In genomic region chr6:116044039-116044438, GRCm38 (mm10) we compare ENCODE assay signal across 20 mouse cellular contexts. TPM values are rescaled to one million over a fixed set of nuclear protein-coding genes. Genes with fewer than 3 reads are reported as not detected.
DNase-seq lines count a peak whose midpoint lies in the region; ATAC-seq and TF ChIP-seq lines count a peak whose summit lies in the region.
"Had no signal": no experiment of that assay in that cellular context is flagged by ENCODE, and none has a peak within 500 bp of the region (broad histone marks: within the 10 kb centered on the region; RNA-seq: fewer than 3 reads in every experiment).

No protein-coding gene starts in this region.

- no peaks in the 10 kb centered on the region for H3K36me3 ChIP-seq in heart, embryonic 15.5 days
- H3K36me3 ChIP-seq in lung, embryonic 14.5 days (ENCODE audit: insufficient read depth) = peaks cover 18% of the 10 kb centered on the region; the same call in 1 of the 2 replicates
- H3K36me3 ChIP-seq: lung, embryonic 15.5 days had no signal

- DNase-seq in frontal cortex, adult 2 months (ENCODE audit: extremely low spot score in 1 of 2, low spot score in 1 of 2) = no peak
- no peak for DNase-seq in heart, adult 18-20 months
- peak; percentile 8 for DNase-seq in lung, embryonic 14.5 days
- no peak for DNase-seq in lung, adult 18-20 months
- peak; percentile 44 for DNase-seq in lung, postnatal 36 days
- DNase-seq: adrenal gland, adult 8-10 months; cerebellum, adult 9-10 months; gastrocnemius, postnatal 14 days; kidney, adult 2 months; kidney, postnatal 10 days; left cerebral cortex, postnatal 4 days; right cerebral cortex, adult 18-20 months; thymus, postnatal 14 days had no signal

- 29% methylated on average over 2 of the region's 2 CpGs for WGBS in heart, embryonic 15.5 days
- WGBS in lung, embryonic 14.5 days = 40% methylated on average over 2 of the region's 2 CpGs

- no peak overlapping the region for H3K9ac ChIP-seq in heart, embryonic 15.5 days
- no peak overlapping the region for H3K9ac ChIP-seq in lung, embryonic 14.5 days
- H3K9ac ChIP-seq: forebrain, embryonic 12.5 days; lung, embryonic 15.5 days had no signal

- no peaks in the 10 kb centered on the region for H3K27me3 ChIP-seq in heart, embryonic 15.5 days
- H3K27me3 ChIP-seq in lung, embryonic 14.5 days (ENCODE audit: insufficient read depth, low read length) = no peaks in the 10 kb centered on the region
- H3K27me3 ChIP-seq: forebrain, embryonic 12.5 days; lung, embryonic 15.5 days had no signal

- 0 out of 2 replicates have a peak, but pooled peaks have one; percentile 41 for ATAC-seq in frontal cortex, adult (ENCODE audit: low TSS enrichment)
- ATAC-seq in heart, embryonic 15.5 days (replicated peaks; ENCODE audit: insufficient number of reproducible peaks, insufficient read depth, low FRiP score, low read depth) = no peak
- ATAC-seq in lung, embryonic 14.5 days (ENCODE audit: insufficient read depth) = no peak
- ATAC-seq in megakaryocyte-erythroid progenitor cell, adult 5-6 weeks (replicated peaks; ENCODE audit: low FRiP score, low TSS enrichment, poor library complexity, severe bottlenecking) = no peak
- ATAC-seq: inflammation-experienced regulatory T-cells, adult 6 months had no signal

- H3K4me1 ChIP-seq in heart, embryonic 15.5 days (replicated peaks) = peaks cover 24% of the 10 kb centered on the region
- no peaks in the 10 kb centered on the region for H3K4me1 ChIP-seq in lung, embryonic 14.5 days (ENCODE audit: insufficient read depth)
- H3K4me1 ChIP-seq: lung, embryonic 15.5 days had no signal

- no peak for TF ChIP-seq CTCF in lung, embryonic 14.5 days (IDR thresholded peaks at IDR 0.05; ENCODE audit: low read depth)

- H3K4me3 ChIP-seq in heart, embryonic 15.5 days = no peak overlapping the region
- H3K4me3 ChIP-seq in lung, embryonic 14.5 days (ENCODE audit: low read depth, low read length) = no peak overlapping the region
- H3K4me3 ChIP-seq: forebrain, embryonic 12.5 days; lung, embryonic 15.5 days; midbrain, embryonic 10.5 days had no signal

- H3K4me2 ChIP-seq in heart, embryonic 15.5 days = no peak overlapping the region
- no peak overlapping the region for H3K4me2 ChIP-seq in lung, embryonic 14.5 days
- H3K4me2 ChIP-seq: forebrain, embryonic 12.5 days; lung, embryonic 15.5 days had no signal

- peak overlapping the region; percentile 65 for H3K27ac ChIP-seq in heart, embryonic 15.5 days
- H3K27ac ChIP-seq in lung, embryonic 14.5 days (ENCODE audit: low read depth) = no peak overlapping the region
- H3K27ac ChIP-seq: forebrain, embryonic 12.5 days; lung, embryonic 15.5 days had no signal

- H3K9me3 ChIP-seq in heart, embryonic 15.5 days (replicated peaks) = no peaks in the 10 kb centered on the region
- H3K9me3 ChIP-seq in lung, embryonic 14.5 days (ENCODE audit: low read depth, low read length) = peaks cover 4% of the 10 kb centered on the region; the same call in 1 of the 2 replicates
- H3K9me3 ChIP-seq: lung, embryonic 15.5 days had no signal

RNA-seq across cellular contexts. Expression of gene Plxnd1, which starts 49.2 kb away (rescaled TPM):
- 56.5 and 73.7 TPM in 2 replicates for polyA plus RNA-seq in frontal cortex, adult 2 months (2012; rRNA removed)
- 38.6 and 53.4 TPM in 2 replicates for polyA plus RNA-seq in heart, embryonic 15.5 days (2015; fragmentation: Nextera tagmentation; extraction: Ambion mirVana)
- 10 to 100 TPM; 54.6 to 68.7 TPM for total RNA-seq in heart, adult 18-20 months (2021)
- 81.9 and 84.2 TPM in 2 replicates for polyA plus RNA-seq in lung, embryonic 14.5 days (2014; fragmentation: Nextera tagmentation; extraction: Ambion mirVana)
- total RNA-seq in megakaryocyte-erythroid progenitor cell, adult 5-6 weeks (2014; fragmentation: Nextera tagmentation) = 0.72 and 1.6 TPM in 2 replicates
- total RNA-seq in megakaryocyte-erythroid progenitor cell, adult 5-6 weeks (2017) = 0.11 and 1.4 TPM in 2 replicates

Comparison
In these comparisons a context has a peak if more than half of its experiments do, and no peak if none do; other contexts are left out.
1. DNase-seq: peak in lung, embryonic 14.5 days (single experiment) and lung, postnatal 36 days (single experiment); none in frontal cortex, adult 2 months (0 of 2), heart, adult 18-20 months (0 of 2) and lung, adult 18-20 months (0 of 2).